In genomic region chr5:141910886-141911285, GRCm38 (mm10) we compare ENCODE assay signal across 12 mouse cellular contexts.
DNase-seq lines count a peak whose midpoint lies in the region; ATAC-seq and TF ChIP-seq lines count a peak whose summit lies in the region.
"Had no signal": no experiment of that assay in that cellular context is flagged by ENCODE, and none has a peak within 500 bp of the region (broad histone marks: within the 10 kb centered on the region; RNA-seq: fewer than 3 reads in every experiment).

No protein-coding gene starts in this region.

- H3K79me2 ChIP-seq in CH12.LX (replicated peaks; ENCODE audit: control insufficient read depth, extremely low read depth, insufficient read depth, poor library complexity, severe bottlenecking): no peaks in the 10 kb centered on the region

- peak; percentile 38 for TF ChIP-seq CTCF in kidney, adult 2 months (conservative IDR thresholded peaks at IDR 0.05; ENCODE audit: insufficient read depth, insufficient read length, low read depth, low read length)
- peak in 1 of 2 experiments; percentile 24; a peak in 2 of 4 replicates for TF ChIP-seq CTCF in CH12.LX (conservative IDR thresholded peaks at IDR 0.05 in 1 of 2, IDR thresholded peaks at IDR 0.05 in 1 of 2; ENCODE audit: low read depth in 2 of 2, low read length in 2 of 2)
- 0 out of 2 replicates have a peak, but pooled peaks have one; percentile 12 for TF ChIP-seq CTCF in cortical plate, adult 2 months (IDR thresholded peaks at IDR 0.05; ENCODE audit: extremely low read depth, insufficient read depth, low read length)

- no peak overlapping the region for H3K9ac ChIP-seq in forebrain, embryonic 14.5 days (ENCODE audit: low read length)
- no peak overlapping the region for H3K9ac ChIP-seq in kidney, embryonic 16.5 days (replicated peaks; ENCODE audit: low read length)
- H3K9ac ChIP-seq in CH12.LX (ENCODE audit: insufficient read depth, low read depth): no peak overlapping the region

- peak; percentile 29 for TF ChIP-seq RAD21 in CH12.LX (IDR thresholded peaks at IDR 0.05; ENCODE audit: low read depth, low read length)

- in situ Hi-C loops in CH12.LX (cut with MboI; ENCODE audit: low pct_ligation_motif_present, low pct_unique_long_range_greater_than_20kb, low sequenced_read_pairs): no loop called here

- dilution Hi-C loops in CH12.LX (cut with MboI; ENCODE audit: extremely low pct_ligation_motif_present, extremely low pct_unique_long_range_greater_than_20kb, low sequenced_read_pairs): no loop called here

- H3K27ac ChIP-seq in forebrain, embryonic 14.5 days (ENCODE audit: low read depth, low read length): no peak overlapping the region
- H3K27ac ChIP-seq in forebrain, embryonic 10.5 days: no peak overlapping the region
- H3K27ac ChIP-seq in kidney, adult 2 months (ENCODE audit: insufficient read depth, low read depth, low read length): no peak overlapping the region
- H3K27ac ChIP-seq in kidney, embryonic 16.5 days (ENCODE audit: low read length): no peak overlapping the region
- no peak overlapping the region for H3K27ac ChIP-seq in CH12.LX (ENCODE audit: insufficient read depth, low read depth)
- H3K27ac ChIP-seq in cortical plate, adult 2 months (ENCODE audit: insufficient read depth, low read length): no peak overlapping the region

- no peak for ATAC-seq in forebrain, embryonic 14.5 days
- no peak for ATAC-seq in kidney, embryonic 16.5 days (ENCODE audit: low FRiP score, low TSS enrichment)
- ATAC-seq: hindbrain, embryonic 16.5 days had no signal

- H3K4me1 ChIP-seq in forebrain, embryonic 14.5 days (ENCODE audit: control insufficient read depth, insufficient read depth, low read length): no peaks in the 10 kb centered on the region
- no peaks in the 10 kb centered on the region for H3K4me1 ChIP-seq in forebrain, embryonic 10.5 days
- no peaks in the 10 kb centered on the region for H3K4me1 ChIP-seq in kidney, adult 2 months (ENCODE audit: control insufficient read depth, insufficient read depth, low read length)
- no peaks in the 10 kb centered on the region for H3K4me1 ChIP-seq in kidney, embryonic 16.5 days (ENCODE audit: insufficient read depth, low read length)
- no peaks in the 10 kb centered on the region for H3K4me1 ChIP-seq in CH12.LX (ENCODE audit: control insufficient read depth in 1 of 2, insufficient read depth in 2 of 2)
- H3K4me1 ChIP-seq in cortical plate, adult 2 months (ENCODE audit: control insufficient read depth, insufficient read depth, low read length): no peaks in the 10 kb centered on the region

- H3K27me3 ChIP-seq in forebrain, embryonic 14.5 days (replicated peaks; ENCODE audit: control insufficient read depth, insufficient read depth, low read length): no peaks in the 10 kb centered on the region
- H3K27me3 ChIP-seq in forebrain, embryonic 10.5 days (ENCODE audit: poor library complexity, severe bottlenecking): no peaks in the 10 kb centered on the region
- no peaks in the 10 kb centered on the region for H3K27me3 ChIP-seq in kidney, adult 2 months (replicated peaks; ENCODE audit: control insufficient read depth, insufficient read depth, low read length)
- H3K27me3 ChIP-seq in kidney, embryonic 16.5 days (ENCODE audit: insufficient read depth, low read length): no peaks in the 10 kb centered on the region
- H3K27me3 ChIP-seq in CH12.LX (replicated peaks): peaks cover 20% of the 10 kb centered on the region

- H3K36me3 ChIP-seq in forebrain, embryonic 14.5 days (ENCODE audit: control insufficient read depth, insufficient read depth, low read length): no peaks in the 10 kb centered on the region
- H3K36me3 ChIP-seq in forebrain, embryonic 10.5 days (replicated peaks): no peaks in the 10 kb centered on the region
- no peaks in the 10 kb centered on the region for H3K36me3 ChIP-seq in kidney, adult 2 months (ENCODE audit: control insufficient read depth, insufficient read depth, low read length)
- H3K36me3 ChIP-seq in kidney, embryonic 16.5 days (ENCODE audit: insufficient read depth, low read length): no peaks in the 10 kb centered on the region
- no peaks in the 10 kb centered on the region for H3K36me3 ChIP-seq in CH12.LX (replicated peaks in 1 of 2; ENCODE audit: control insufficient read depth in 1 of 2, insufficient read depth in 1 of 2, low read length in 1 of 2)

- 68% methylated on average over 8 of the region's 8 CpGs for WGBS in forebrain, embryonic 14.5 days
- WGBS in forebrain, embryonic 10.5 days: 67% methylated on average over 8 of the region's 8 CpGs
- 50% methylated on average over 8 of the region's 8 CpGs for WGBS in kidney, adult 2 months
- WGBS in kidney, embryonic 16.5 days: 55% methylated on average over 8 of the region's 8 CpGs

- TF ChIP-seq EP300 in CH12.LX (IDR thresholded peaks at IDR 0.05; ENCODE audit: low read length): no peak

- TF ChIP-seq POLR2A in kidney, adult 2 months (IDR thresholded peaks at IDR 0.05; ENCODE audit: low read depth, low read length): no peak
- no peak for TF ChIP-seq POLR2A in CH12.LX (IDR thresholded peaks at IDR 0.05; ENCODE audit: low read depth, low read length)
- no peak for TF ChIP-seq POLR2A in cortical plate, adult 2 months (IDR thresholded peaks at IDR 0.05; ENCODE audit: extremely low read depth, insufficient read depth, low read length)

- DNase-seq in forebrain, embryonic 14.5 days (ENCODE audit: low spot score): peak; percentile 23
- no peak for DNase-seq in forebrain, embryonic 10.5 days (ENCODE audit: extremely low spot score, low spot score)
- peak; percentile 40 for DNase-seq in kidney, adult 2 months
- peak; percentile 9 for DNase-seq in CH12.LX (ENCODE audit: extremely low read depth)
- DNase-seq in cerebellum, adult 18-20 months: no peak
- DNase-seq in layer of hippocampus, adult 9-11 months: no peak
- DNase-seq: cerebellum, postnatal 10 days; gastrocnemius, postnatal 36 days; thymus, postnatal 14 days had no signal

- no peak overlapping the region for H3K4me2 ChIP-seq in forebrain, embryonic 14.5 days (ENCODE audit: low read length)
- H3K4me2 ChIP-seq in kidney, embryonic 16.5 days (replicated peaks; ENCODE audit: low read depth, low read length): no peak overlapping the region
- H3K4me2 ChIP-seq in CH12.LX (ENCODE audit: insufficient read depth, low read depth, poor library complexity, severe bottlenecking): no peak overlapping the region

- H3K9me3 ChIP-seq in forebrain, embryonic 14.5 days (replicated peaks; ENCODE audit: control insufficient read depth, low read length): no peaks in the 10 kb centered on the region
- H3K9me3 ChIP-seq in forebrain, embryonic 10.5 days: no peaks in the 10 kb centered on the region
- no peaks in the 10 kb centered on the region for H3K9me3 ChIP-seq in kidney, embryonic 16.5 days (ENCODE audit: low read length)
- no peaks in the 10 kb centered on the region for H3K9me3 ChIP-seq in CH12.LX (replicated peaks; ENCODE audit: low read length)

- no peak overlapping the region for H3K4me3 ChIP-seq in forebrain, embryonic 14.5 days (ENCODE audit: low read depth, low read length)
- no peak overlapping the region for H3K4me3 ChIP-seq in forebrain, embryonic 10.5 days
- no peak overlapping the region for H3K4me3 ChIP-seq in kidney, adult 2 months (ENCODE audit: insufficient read depth, low read depth, low read length)
- H3K4me3 ChIP-seq in kidney, embryonic 16.5 days (ENCODE audit: low read length): no peak overlapping the region
- H3K4me3 ChIP-seq in CH12.LX (replicated peaks in 1 of 3; ENCODE audit: low read depth in 2 of 3, low read length in 2 of 3, poor library complexity in 1 of 3): no peak overlapping the region
- H3K4me3 ChIP-seq in cortical plate, adult 2 months (ENCODE audit: insufficient read depth, low read length): no peak overlapping the region

TF ChIP-seq in CH12.LX, 34 proteins besides CTCF, POLR2A, EP300 and RAD21:
- TF ChIP-seq TCF12 (IDR thresholded peaks at IDR 0.05; ENCODE audit: low read depth, low read length) (no peak), E2F4 (IDR thresholded peaks at IDR 0.05; ENCODE audit: insufficient replicate concordance, low read depth, low read length) (no peak), UBTF (IDR thresholded peaks at IDR 0.05; ENCODE audit: low read depth, low read length) (no peak), ZMIZ1 (IDR thresholded peaks at IDR 0.05; ENCODE audit: low read depth, low read length) (no peak), JUN (IDR thresholded peaks at IDR 0.05; ENCODE audit: insufficient read depth, low read depth, low read length) (no peak), JUND (conservative IDR thresholded peaks at IDR 0.05; ENCODE audit: low read depth, low read length) (no peak), CHD2 (IDR thresholded peaks at IDR 0.05; ENCODE audit: low read length) (no peak), TBP (conservative IDR thresholded peaks at IDR 0.05; ENCODE audit: low read depth, low read length) (no peak), HCFC1 (IDR thresholded peaks at IDR 0.05; ENCODE audit: low read depth, low read length) (no peak), RCOR1 (conservative IDR thresholded peaks at IDR 0.05; ENCODE audit: low read depth, low read length) (no peak), ZKSCAN1 (IDR thresholded peaks at IDR 0.05; ENCODE audit: borderline replicate concordance, low read depth, low read length) (no peak), ELF1 (IDR thresholded peaks at IDR 0.05; ENCODE audit: low read depth, low read length) (no peak)

Comparison
In these comparisons a context has a peak if more than half of its experiments do, and no peak if none do; other contexts are left out.
1. DNase-seq: peak in forebrain, embryonic 14.5 days (single experiment), kidney, adult 2 months (single experiment) and CH12.LX (single experiment); none in forebrain, embryonic 10.5 days (single experiment), cerebellum, adult 18-20 months (0 of 2) and layer of hippocampus, adult 9-11 months (single experiment).